Mouse (Mus musculus) liver, adult 2 months (tissue): Measurements from ENCODE around the gene Kcnk10. TPM values are rescaled to one million over a fixed set of nuclear protein-coding genes. Genes with fewer than 3 reads are reported as not detected.

Source experiments
- DNase-seq: peaks from one replicate; pipeline ENCODE4 v3.0.0-alpha.2; 2011; ENCODE audit warnings: low read depth, low spot score; ENCODE audit errors: extremely low read depth
- H3K27ac ChIP-seq: fragments of 200-500 bp; replicated peaks from 2 replicates; pipeline ENCODE4 v1.5.1; 2012; ENCODE audit warnings: low read depth, mild to moderate bottlenecking, control low read depth, inconsistent platforms, low read length; ENCODE audit not compliant: insufficient read depth
- H3K27me3 ChIP-seq: fragments of 200-500 bp; 2 replicates; pipeline ENCODE4 v1.6.1; 2012; ENCODE audit warnings: mild to moderate bottlenecking, moderate library complexity, low read length, inconsistent platforms; ENCODE audit not compliant: control insufficient read depth, insufficient read depth
- H3K36me3 ChIP-seq: fragments of 200-500 bp; 2 replicates; pipeline ENCODE4 v1.6.1; 2012; ENCODE audit warnings: low read length, inconsistent platforms; ENCODE audit not compliant: control insufficient read depth, insufficient read depth
- H3K4me1 ChIP-seq: fragments of 200-500 bp; 2 replicates; pipeline ENCODE4 v1.6.1; 2011; ENCODE audit warnings: low read length; ENCODE audit not compliant: control insufficient read depth, insufficient read depth
- H3K4me3 ChIP-seq: fragments of 200-500 bp; 2 replicates; pipeline ENCODE4 v1.5.1; 2011; ENCODE audit warnings: low read depth, mild to moderate bottlenecking, control low read depth, low read length, moderate library complexity; ENCODE audit not compliant: insufficient read depth
- H3K79me2 ChIP-seq: fragments of 200-500 bp; 2 replicates; pipeline ENCODE4 v1.6.1; 2012; ENCODE audit warnings: inconsistent platforms, mild to moderate bottlenecking, low read length, moderate library complexity; ENCODE audit not compliant: control insufficient read depth, insufficient read depth
- H3K9ac ChIP-seq: fragments of 200-500 bp; 2 replicates; pipeline ENCODE4 v1.6.1; 2012; ENCODE audit warnings: low read depth, mild to moderate bottlenecking, control low read depth, inconsistent platforms, low read length
- CTCF ChIP-seq: fragments of 200-500 bp; IDR thresholded peaks from 2 replicates; pipeline ENCODE4 v1.5.1; 2011; ENCODE audit warnings: low read depth, low read length, control low read depth
- POLR2A ChIP-seq: fragments of 200-500 bp; IDR thresholded peaks from 2 replicates; pipeline ENCODE4 v1.6.1; 2011; ENCODE audit warnings: low read length, control low read depth; ENCODE audit not compliant: insufficient read depth; ENCODE audit errors: extremely low read depth
- WGBS: fragments of 180-500 bp; shearing (Covaris S2); methylation state at CpG from one replicate; pipeline ENCODE4 v1.1.7; 2018; 5-methylcytosine and 5-hydroxymethylcytosine counted together
- polyA plus RNA-seq: library from polyadenylated mRNA; depleted of rRNA; stranded (reverse); fragments of >200 nt; gene quantifications from 2 replicates; pipeline ENCODE4 v1.2.3, GENCODE M21; 2012
- total RNA-seq: library from RNA; depleted of rRNA; stranded (reverse); fragments of >200 nt; gene quantifications from 2 replicates; pipeline ENCODE4 v1.2.3, GENCODE M21; 2014

Kcnk10 gene
- total and polyA plus RNA-seq, 2 experiments = 0.49 to 1.1 TPM

DNA sequence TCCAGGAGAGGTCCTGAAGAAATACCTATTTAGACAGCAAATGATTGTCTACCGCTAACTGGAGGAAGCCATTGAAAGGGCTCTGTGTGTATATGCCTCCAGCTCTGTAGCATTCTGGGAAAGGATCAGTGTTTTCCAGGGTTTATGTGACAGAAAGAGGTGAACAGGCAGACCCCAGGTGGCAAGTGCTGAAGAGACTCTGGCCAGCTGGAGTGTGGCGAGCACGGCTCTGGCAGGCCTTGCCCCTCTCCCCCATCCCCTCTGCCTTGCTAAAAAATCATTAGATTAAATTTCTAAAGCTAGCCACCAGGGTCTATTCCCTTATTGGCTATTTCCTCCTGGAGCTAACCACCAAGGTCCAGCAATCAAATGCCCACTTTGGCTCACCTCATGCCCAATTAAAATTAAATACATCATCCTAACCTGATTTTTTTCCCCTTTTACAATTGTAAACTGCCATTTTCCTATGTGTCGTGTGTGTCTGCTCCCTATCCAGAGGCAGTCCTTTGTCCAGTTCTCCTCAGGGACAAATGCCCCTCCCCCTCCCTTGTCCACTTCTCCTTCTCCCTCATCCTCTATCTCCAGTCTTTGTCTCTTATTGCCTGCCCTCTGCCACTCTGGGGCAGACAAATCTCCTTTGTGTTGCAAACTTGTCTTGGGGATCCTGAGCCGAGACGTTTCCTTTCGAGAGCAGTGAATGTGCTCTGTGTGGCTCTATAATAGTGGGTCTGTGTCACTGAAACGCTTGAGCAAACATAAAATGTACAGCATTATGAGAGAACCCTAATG lies 100.2 kb downstream of the Kcnk10 start:
- no peak overlapping the region for H3K4me3 ChIP-seq
- TF ChIP-seq CTCF (no peak), POLR2A (no peak)
- H3K27me3 ChIP-seq = no peaks in the 10 kb centered on the region
- no peaks in the 10 kb centered on the region for H3K4me1 ChIP-seq
- H3K9ac ChIP-seq = no peak overlapping the region
- 85% methylated on average over 8 of the region's 8 CpGs for WGBS
- H3K27ac ChIP-seq = no peak overlapping the region
- no peak for DNase-seq
- no peaks in the 10 kb centered on the region for H3K36me3 ChIP-seq
- H3K79me2 ChIP-seq = no peaks in the 10 kb centered on the region

DNA sequence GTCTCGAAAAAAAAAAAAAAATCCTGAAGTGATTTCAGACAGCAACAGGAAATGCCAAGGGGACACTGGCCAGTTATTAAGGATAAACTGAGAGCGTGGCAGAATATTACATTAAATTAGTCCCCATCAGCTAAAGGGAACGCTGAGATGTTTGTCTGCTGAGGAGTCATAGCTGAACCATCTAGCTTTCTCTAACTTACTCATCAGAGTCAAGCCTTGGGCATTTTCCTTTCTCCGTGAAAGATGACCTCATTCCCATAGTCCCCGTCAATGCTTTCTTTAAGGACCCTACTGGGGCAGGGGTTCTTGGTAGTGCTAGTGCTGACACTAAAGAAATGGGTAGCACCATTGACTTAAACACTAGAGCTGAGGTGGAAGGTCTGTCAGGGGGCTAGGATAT lies 106.9 kb downstream of the Kcnk10 start:
- whole genome bisulfite sequencing = 75% methylated on average over 5 of the region's 5 CpGs
- TF ChIP-seq CTCF (no peak), POLR2A (no peak)
- no peak for DNase-seq
- Histone ChIP-seq H3K4me1 (no peaks in the 10 kb centered on the region), H3K79me2 (no peaks in the 10 kb centered on the region), H3K36me3 (no peaks in the 10 kb centered on the region), H3K27me3 (no peaks in the 10 kb centered on the region), H3K27ac (no peak overlapping the region), H3K4me3 (no peak overlapping the region), H3K9ac (no peak overlapping the region)

DNA sequence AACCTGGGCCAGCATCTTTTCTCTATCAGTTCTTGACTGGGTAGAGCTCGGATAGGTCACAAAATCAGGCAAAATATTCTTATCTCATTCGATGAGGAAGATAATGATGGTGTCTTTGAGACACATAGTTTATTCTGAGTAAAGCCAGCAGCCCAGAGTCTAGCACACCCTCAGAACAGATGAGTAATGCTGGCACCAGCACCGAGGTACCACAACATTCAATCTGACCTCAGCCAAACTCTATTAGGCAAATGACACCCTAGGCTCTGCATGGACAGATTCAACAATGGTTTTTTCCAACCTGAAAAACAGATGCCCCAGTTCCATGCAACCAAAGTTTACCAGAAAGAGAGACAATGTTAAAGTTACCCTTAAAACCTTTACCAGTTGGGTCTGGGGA lies 108.0 kb downstream of the Kcnk10 start:
- Histone ChIP-seq H3K36me3 (no peaks in the 10 kb centered on the region), H3K79me2 (no peaks in the 10 kb centered on the region), H3K27me3 (no peaks in the 10 kb centered on the region), H3K27ac (no peak overlapping the region), H3K4me1 (no peaks in the 10 kb centered on the region), H3K9ac (no peak overlapping the region), H3K4me3 (no peak overlapping the region)
- TF ChIP-seq CTCF (no peak), POLR2A (no peak)
- 84% methylated on average over 3 of the region's 3 CpGs for WGBS
- DNase-seq = no peak

DNA sequence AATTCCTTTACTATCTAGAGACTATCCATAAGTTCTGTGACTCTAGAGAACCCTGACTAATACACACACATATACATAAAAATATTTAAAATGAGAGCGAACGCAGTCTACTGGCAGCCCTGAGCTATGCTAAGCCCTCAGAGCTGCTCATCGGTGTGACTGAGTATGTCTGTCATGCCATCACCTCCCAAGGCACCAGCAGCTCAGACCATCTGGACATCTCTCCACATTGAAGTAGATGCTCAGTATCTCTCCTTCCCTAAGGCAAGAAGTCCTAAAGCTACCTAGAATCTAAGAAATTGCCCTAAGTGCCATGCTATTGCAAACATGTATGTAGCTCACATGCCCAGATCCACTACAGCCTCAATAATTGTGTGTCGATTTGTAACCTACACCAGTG lies 110.3 kb downstream of the Kcnk10 start:
- Histone ChIP-seq H3K79me2 (no peaks in the 10 kb centered on the region), H3K9ac (no peak overlapping the region), H3K36me3 (no peaks in the 10 kb centered on the region), H3K4me1 (no peaks in the 10 kb centered on the region), H3K27me3 (no peaks in the 10 kb centered on the region), H3K27ac (no peak overlapping the region), H3K4me3 (no peak overlapping the region)
- 98% methylated on average over 4 of the region's 4 CpGs for WGBS
- TF ChIP-seq POLR2A (no peak), CTCF (no peak)
- no peak for DNase-seq

DNA sequence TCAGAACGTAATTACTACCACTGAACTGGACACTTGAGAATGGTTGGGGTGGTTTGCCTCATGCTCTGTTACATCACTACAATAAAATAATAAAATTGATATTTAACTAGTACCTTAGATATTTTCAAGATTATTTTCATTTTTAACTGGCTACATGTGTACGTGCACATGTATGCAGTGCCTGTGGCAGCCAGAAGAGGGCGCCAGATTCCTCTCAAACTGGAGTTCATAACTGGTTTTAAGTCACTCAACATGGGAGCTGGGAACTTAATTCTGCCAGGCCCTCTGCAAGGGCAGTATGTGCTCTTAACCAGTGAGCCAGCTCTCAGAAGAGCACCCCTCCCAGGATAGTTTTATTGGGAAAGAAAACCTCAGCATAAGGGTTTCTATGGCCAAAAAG lies 118.2 kb downstream of the Kcnk10 start:
- Histone ChIP-seq H3K27ac (no peak overlapping the region), H3K79me2 (no peaks in the 10 kb centered on the region), H3K9ac (no peak overlapping the region), H3K27me3 (no peaks in the 10 kb centered on the region), H3K4me1 (no peaks in the 10 kb centered on the region), H3K4me3 (no peak overlapping the region), H3K36me3 (no peaks in the 10 kb centered on the region)
- peak; percentile 47 for DNase-seq
- WGBS = 47% methylated on average over 3 of the region's 3 CpGs
- TF ChIP-seq POLR2A = no peak
- TF ChIP-seq CTCF = peak; percentile 68

DNA sequence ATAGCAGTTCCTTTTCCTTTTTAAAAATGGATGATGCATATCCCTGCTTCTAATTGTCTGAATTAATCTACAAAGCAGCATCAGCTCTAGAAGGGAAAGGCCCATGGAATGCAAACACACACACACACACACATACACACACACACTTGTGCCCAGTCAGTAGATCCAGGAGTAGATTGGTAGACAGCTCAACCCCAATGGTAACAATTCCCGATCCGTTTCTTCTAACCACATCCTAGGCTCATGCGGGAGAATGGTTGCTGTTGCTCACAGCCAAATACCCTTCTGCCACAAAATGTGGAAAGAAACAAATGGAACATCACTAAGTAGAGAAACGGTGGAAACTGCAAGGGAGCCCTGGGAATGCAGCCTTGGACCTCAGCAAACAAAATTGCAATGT lies 119.2 kb downstream of the Kcnk10 start:
- H3K36me3 ChIP-seq = no peaks in the 10 kb centered on the region
- WGBS = 86% methylated on average over 4 of the region's 4 CpGs
- no peak overlapping the region for H3K9ac ChIP-seq
- no peak overlapping the region for H3K27ac ChIP-seq
- no peaks in the 10 kb centered on the region for H3K27me3 ChIP-seq
- TF ChIP-seq POLR2A (no peak), CTCF (no peak)
- H3K4me1 ChIP-seq = no peaks in the 10 kb centered on the region
- no peak overlapping the region for H3K4me3 ChIP-seq
- no peaks in the 10 kb centered on the region for H3K79me2 ChIP-seq
- DNase-seq = no peak
